Mouse (Mus musculus): ENCODE results near the gene Mapk1ip1l. TPM values are rescaled to one million over a fixed set of nuclear protein-coding genes. Genes with fewer than 3 reads are reported as not detected.

Mapk1ip1l gene
- total and polyA plus RNA-seq, 2 experiments = 22.2 to 35.4 TPM

DNA sequence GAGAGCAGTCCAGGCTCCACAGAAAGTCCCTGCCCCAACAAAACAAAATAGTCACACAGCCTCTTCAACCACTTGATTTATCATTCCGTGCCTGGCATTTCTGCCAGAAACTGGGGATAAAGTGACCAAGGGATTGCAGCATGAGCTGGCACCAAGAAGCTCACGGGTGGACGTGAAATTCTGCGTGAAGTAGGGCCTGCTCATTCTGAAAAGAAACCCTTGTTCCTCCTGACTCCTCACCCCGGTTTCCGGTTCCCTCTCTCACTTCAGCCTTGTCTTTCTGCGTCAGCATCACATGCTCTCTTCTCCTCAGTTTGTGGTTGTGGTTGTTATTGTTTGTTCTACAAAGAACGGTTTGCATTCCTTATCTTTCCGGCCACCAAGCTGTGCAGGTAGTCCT is 63.8 kb downstream of the Mapk1ip1l start:
- no peak overlapping the region for H3K9ac ChIP-seq (ENCODE audit: low read depth, low read length)
- no peaks in the 10 kb centered on the region; the same call in 1 of the 2 replicates for H3K4me1 ChIP-seq (ENCODE audit: control insufficient read depth, insufficient read depth, low read length)
- no peak overlapping the region for H3K4me3 ChIP-seq (ENCODE audit: insufficient read depth, low read depth, low read length)
- peak; percentile 37 for DNase-seq (ENCODE audit: extremely low read depth, low read depth, low spot score)
- TF ChIP-seq CTCF (IDR thresholded peaks at IDR 0.05; ENCODE audit: low read depth, low read length) = no peak
- no peak for TF ChIP-seq POLR2A (IDR thresholded peaks at IDR 0.05; ENCODE audit: extremely low read depth, insufficient read depth, low read length)
- peak overlapping the region; percentile 20; the same call in 1 of the 2 replicates for H3K27ac ChIP-seq (replicated peaks; ENCODE audit: insufficient read depth, low read depth, low read length)
- no peaks in the 10 kb centered on the region for H3K27me3 ChIP-seq (ENCODE audit: control insufficient read depth, insufficient read depth, low read length)
- H3K79me2 ChIP-seq (ENCODE audit: control insufficient read depth, insufficient read depth, low read length) = no peaks in the 10 kb centered on the region
- WGBS = 83% methylated on average over 9 of the region's 9 CpGs
- H3K36me3 ChIP-seq (ENCODE audit: control insufficient read depth, insufficient read depth, low read length) = no peaks in the 10 kb centered on the region

DNA sequence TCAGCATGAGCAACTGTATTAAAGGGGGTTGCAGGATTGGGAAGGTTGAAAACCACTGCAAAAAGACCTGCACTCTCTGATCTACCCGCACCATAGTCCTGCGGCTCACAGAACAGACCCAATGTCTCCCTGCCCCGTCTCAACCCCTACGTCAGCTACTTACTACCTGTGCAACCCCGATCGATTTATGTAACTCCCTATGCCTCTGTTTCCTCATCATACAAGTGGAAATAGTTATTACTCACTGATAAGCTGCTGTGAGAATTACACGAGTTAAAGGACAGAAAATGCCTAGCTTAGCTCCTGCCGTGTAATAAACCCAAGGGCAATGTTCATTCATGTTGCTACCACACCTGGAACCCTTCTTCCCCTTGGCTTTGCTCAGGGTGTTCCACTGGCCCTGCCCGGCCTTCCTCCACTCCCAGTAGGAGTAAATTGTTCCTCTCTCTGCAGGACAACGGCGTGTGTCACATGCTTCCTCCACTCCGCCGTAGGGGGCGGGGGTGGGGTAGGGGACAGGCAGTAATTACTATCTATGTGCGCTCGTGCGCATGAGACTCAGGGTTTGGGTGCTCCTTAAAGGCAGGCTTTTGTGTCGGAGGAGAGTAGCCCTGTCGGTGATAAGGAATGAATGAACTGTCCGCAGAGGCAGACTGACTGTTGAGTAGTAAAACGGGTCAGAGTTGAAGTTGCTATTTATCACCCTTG is 66.8 kb downstream of the Mapk1ip1l start:
- Histone ChIP-seq H3K27me3 (ENCODE audit: control insufficient read depth, insufficient read depth, low read length) (no peaks in the 10 kb centered on the region), H3K4me3 (ENCODE audit: insufficient read depth, low read depth, low read length) (no peak overlapping the region), H3K9ac (ENCODE audit: low read depth, low read length) (no peak overlapping the region), H3K79me2 (ENCODE audit: control insufficient read depth, insufficient read depth, low read length) (no peaks in the 10 kb centered on the region), H3K36me3 (ENCODE audit: control insufficient read depth, insufficient read depth, low read length) (no peaks in the 10 kb centered on the region), H3K27ac (replicated peaks; ENCODE audit: insufficient read depth, low read depth, low read length) (no peak overlapping the region), H3K4me1 (ENCODE audit: control insufficient read depth, insufficient read depth, low read length) (no peaks in the 10 kb centered on the region; the same call in 1 of the 2 replicates)
- TF ChIP-seq POLR2A (IDR thresholded peaks at IDR 0.05; ENCODE audit: extremely low read depth, insufficient read depth, low read length) = no peak
- DNase-seq (ENCODE audit: extremely low read depth, low read depth, low spot score) = no peak
- 50% methylated on average over 21 of the region's 21 CpGs for WGBS

DNA sequence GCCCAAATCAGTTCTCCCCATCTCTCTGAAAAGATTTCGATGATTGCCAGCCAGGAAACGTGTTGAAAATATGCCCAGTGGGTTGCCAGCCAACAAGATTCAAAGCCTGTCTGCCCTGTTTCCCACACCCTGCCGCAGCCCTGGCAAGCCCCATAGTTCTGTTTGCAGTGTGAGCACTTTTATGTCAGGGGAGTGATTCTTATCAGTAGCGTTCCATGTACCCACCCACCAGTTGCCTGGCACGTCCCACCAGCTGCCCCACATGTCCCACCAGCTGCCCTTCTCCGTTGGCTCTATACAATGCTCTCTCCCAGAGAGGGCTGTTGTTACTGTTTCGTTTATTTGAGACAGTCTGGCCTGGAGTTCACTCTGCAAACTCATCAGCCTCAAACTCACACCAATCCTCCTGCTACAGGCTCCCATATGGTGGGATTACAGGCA is 68.8 kb downstream of the Mapk1ip1l start:
- Histone ChIP-seq H3K4me1 (ENCODE audit: control insufficient read depth, insufficient read depth, low read length) (no peaks in the 10 kb centered on the region; the same call in 1 of the 2 replicates), H3K4me3 (ENCODE audit: insufficient read depth, low read depth, low read length) (no peak overlapping the region), H3K79me2 (ENCODE audit: control insufficient read depth, insufficient read depth, low read length) (no peaks in the 10 kb centered on the region), H3K27me3 (ENCODE audit: control insufficient read depth, insufficient read depth, low read length) (no peaks in the 10 kb centered on the region), H3K9ac (ENCODE audit: low read depth, low read length) (no peak overlapping the region), H3K27ac (replicated peaks; ENCODE audit: insufficient read depth, low read depth, low read length) (no peak overlapping the region), H3K36me3 (ENCODE audit: control insufficient read depth, insufficient read depth, low read length) (no peaks in the 10 kb centered on the region)
- WGBS = 40% methylated on average over 7 of the region's 7 CpGs
- TF ChIP-seq CTCF (IDR thresholded peaks at IDR 0.05; ENCODE audit: low read depth, low read length) (no peak), POLR2A (IDR thresholded peaks at IDR 0.05; ENCODE audit: extremely low read depth, insufficient read depth, low read length) (no peak)
- DNase-seq (ENCODE audit: extremely low read depth, low read depth, low spot score) = no peak

DNA sequence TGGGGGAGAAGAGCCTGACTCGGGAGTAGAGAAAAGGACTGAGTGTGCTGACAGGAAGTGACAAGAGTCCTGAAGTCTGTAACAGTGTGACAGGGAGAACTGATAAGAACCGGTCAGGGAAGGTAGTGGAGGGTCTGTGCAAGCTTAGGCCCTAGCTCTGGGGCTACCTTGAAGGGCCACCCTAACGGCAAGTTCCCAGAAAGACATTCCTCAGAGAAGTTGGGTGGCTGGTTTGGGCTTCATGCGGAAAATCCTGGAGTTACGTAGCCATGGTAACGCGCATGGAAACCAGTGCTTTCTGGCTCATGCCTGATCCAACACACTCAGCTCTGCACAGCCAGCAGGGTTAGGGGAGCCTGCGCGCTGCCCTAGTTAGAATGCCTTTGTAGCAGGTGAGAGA is 69.4 kb downstream of the Mapk1ip1l start, which contains the start of gene Lgals3:
Gene Lgals3, plus strand, starts transcription at position 291 of the 400 bp plus-strand sequence.
- TF ChIP-seq CTCF (IDR thresholded peaks at IDR 0.05; ENCODE audit: low read depth, low read length) (no peak), POLR2A (IDR thresholded peaks at IDR 0.05; ENCODE audit: extremely low read depth, insufficient read depth, low read length) (no peak)
- Histone ChIP-seq H3K27ac (replicated peaks; ENCODE audit: insufficient read depth, low read depth, low read length) (no peak within 1 kb of the TSS), H3K4me1 (ENCODE audit: control insufficient read depth, insufficient read depth, low read length) (no peaks in the 10 kb centered on the region; the same call in 1 of the 2 replicates), H3K79me2 (ENCODE audit: control insufficient read depth, insufficient read depth, low read length) (no peaks in the 10 kb centered on the region), H3K9ac (ENCODE audit: low read depth, low read length) (no peak within 1 kb of the TSS), H3K4me3 (ENCODE audit: insufficient read depth, low read depth, low read length) (no peak within 1 kb of the TSS), H3K27me3 (ENCODE audit: control insufficient read depth, insufficient read depth, low read length) (no peaks in the 10 kb centered on the region), H3K36me3 (ENCODE audit: control insufficient read depth, insufficient read depth, low read length) (no peaks in the 10 kb centered on the region)
- DNase-seq (ENCODE audit: extremely low read depth, low read depth, low spot score) = no peak
- 68% methylated on average over 9 of the region's 9 CpGs for WGBS

DNA sequence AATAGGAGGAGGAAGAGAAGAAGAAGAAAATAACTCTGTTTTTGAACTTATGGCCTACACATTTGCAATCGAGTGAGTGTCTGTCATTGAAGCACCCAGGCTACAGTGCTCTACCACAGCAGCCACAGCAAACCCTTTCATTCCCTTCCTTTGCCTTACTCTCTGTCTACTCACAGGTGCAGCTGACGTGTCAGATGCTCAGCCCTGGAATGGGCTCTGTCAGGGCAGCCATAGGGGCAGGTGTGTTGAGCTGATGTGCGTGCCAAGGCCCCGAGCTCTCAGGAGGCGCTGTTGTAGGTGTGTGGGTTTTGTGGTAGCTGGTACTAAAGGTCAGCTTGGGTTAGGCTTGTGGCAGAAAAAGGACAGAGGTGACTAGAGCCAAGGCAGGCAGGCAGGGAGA is 71.7 kb downstream of the Mapk1ip1l start:
- 82% methylated on average over 5 of the region's 5 CpGs for WGBS
- no peak overlapping the region for H3K27ac ChIP-seq (replicated peaks; ENCODE audit: insufficient read depth, low read depth, low read length)
- H3K4me3 ChIP-seq (ENCODE audit: insufficient read depth, low read depth, low read length) = no peak overlapping the region
- no peak overlapping the region for H3K9ac ChIP-seq (ENCODE audit: low read depth, low read length)
- H3K79me2 ChIP-seq (ENCODE audit: control insufficient read depth, insufficient read depth, low read length) = no peaks in the 10 kb centered on the region
- H3K36me3 ChIP-seq (ENCODE audit: control insufficient read depth, insufficient read depth, low read length) = no peaks in the 10 kb centered on the region
- no peaks in the 10 kb centered on the region; the same call in 1 of the 2 replicates for H3K4me1 ChIP-seq (ENCODE audit: control insufficient read depth, insufficient read depth, low read length)
- DNase-seq (ENCODE audit: extremely low read depth, low read depth, low spot score) = no peak
- no peak for TF ChIP-seq CTCF (IDR thresholded peaks at IDR 0.05; ENCODE audit: low read depth, low read length)
- peaks cover 9% of the 10 kb centered on the region; the same call in 1 of the 2 replicates for H3K27me3 ChIP-seq (ENCODE audit: control insufficient read depth, insufficient read depth, low read length)

DNA sequence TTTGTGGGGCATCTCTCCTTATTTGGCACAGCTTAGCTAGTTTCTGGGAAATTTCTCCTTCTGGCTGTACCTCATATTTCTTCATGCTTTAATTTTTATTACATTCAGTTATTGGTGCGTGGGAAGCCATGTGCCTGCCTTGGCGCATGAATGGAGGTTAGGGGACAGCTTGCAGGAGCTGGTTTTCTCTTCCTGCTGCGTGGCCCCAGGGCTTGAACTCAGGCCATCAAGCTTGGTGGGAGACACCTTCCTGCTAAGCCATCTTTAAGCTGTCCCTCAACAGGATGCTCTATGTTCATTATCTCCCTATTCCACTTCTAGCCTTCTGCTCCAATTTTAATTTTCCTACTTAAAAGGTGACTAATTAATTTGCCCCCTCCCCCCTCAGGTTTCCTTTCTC is 72.7 kb downstream of the Mapk1ip1l start:
- 87% methylated on average over 3 of the region's 3 CpGs for WGBS
- Histone ChIP-seq H3K36me3 (ENCODE audit: control insufficient read depth, insufficient read depth, low read length) (no peaks in the 10 kb centered on the region), H3K27ac (replicated peaks; ENCODE audit: insufficient read depth, low read depth, low read length) (no peak overlapping the region), H3K9ac (ENCODE audit: low read depth, low read length) (no peak overlapping the region), H3K4me1 (ENCODE audit: control insufficient read depth, insufficient read depth, low read length) (no peaks in the 10 kb centered on the region), H3K79me2 (ENCODE audit: control insufficient read depth, insufficient read depth, low read length) (no peaks in the 10 kb centered on the region), H3K4me3 (ENCODE audit: insufficient read depth, low read depth, low read length) (no peak overlapping the region), H3K27me3 (ENCODE audit: control insufficient read depth, insufficient read depth, low read length) (peaks cover 9% of the 10 kb centered on the region; the same call in 1 of the 2 replicates)
- no peak for DNase-seq (ENCODE audit: extremely low read depth, low read depth, low spot score)
- TF ChIP-seq POLR2A (IDR thresholded peaks at IDR 0.05; ENCODE audit: extremely low read depth, insufficient read depth, low read length) = no peak
- no peak for TF ChIP-seq CTCF (IDR thresholded peaks at IDR 0.05; ENCODE audit: low read depth, low read length)
